Comparison of ENCODE assay signal across 1 mouse cellular context in the genomic region with DNA sequence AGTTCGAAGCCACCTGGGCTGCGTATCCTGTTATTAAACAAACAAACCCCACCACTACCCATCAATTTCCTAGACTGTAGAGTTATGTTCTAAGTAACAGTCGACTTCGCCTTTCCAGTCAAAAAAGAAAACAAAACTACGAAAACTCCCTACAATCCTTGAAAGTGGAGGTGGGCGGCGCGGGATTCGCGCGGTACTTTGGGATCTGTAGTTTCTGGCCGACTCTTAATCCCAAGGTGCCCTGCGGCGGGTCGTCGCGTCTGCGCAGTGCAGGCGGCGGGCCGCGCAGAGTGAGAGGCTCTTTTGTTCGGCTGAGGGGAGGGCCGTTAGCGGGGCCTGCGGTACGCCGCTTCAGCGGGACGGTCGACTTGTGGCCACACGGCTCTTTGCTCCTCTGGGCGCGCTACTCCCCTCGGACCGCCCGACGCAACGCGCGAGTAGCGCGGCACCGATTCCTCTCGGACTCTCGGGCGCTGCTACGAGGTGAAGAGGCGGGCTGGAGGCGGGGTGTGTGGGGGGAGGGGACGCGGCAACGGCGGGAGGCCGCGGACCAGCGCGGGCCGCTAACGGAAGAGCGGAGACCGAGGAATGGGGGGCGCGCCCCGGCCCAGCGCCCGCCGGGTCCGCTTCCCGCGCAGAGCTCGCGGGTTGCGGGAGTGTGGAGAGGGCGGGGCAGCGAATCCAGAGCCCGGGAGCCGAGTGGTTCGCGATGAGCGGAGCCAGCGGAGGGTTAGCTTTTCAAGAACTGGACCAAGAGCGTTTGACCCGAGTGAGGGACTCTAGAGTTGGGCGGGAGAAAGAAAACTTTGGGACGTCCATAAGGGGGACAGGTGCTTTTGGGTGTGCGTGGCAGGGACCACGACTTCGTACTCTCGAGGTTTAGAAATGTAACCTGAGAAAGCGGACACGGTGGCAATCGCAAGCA.
TF ChIP-seq lines count a peak whose summit lies in the region.

TSS of gene Cbx1 (plus strand) at position 257 of the 925 bp plus-strand sequence.

TF ChIP-seq in MEL, 35 proteins besides CTCF, POLR2A, EP300 and RAD21 (continued from another document):
- TF ChIP-seq GABPA (IDR thresholded peaks at IDR 0.05; ENCODE audit: low read depth, low read length), result no peak
